Mouse (Mus musculus) embryonic facial prominence, embryonic 12.5 days (tissue): Measurements from ENCODE around the gene Nfkbia. TPM values are rescaled to one million over a fixed set of nuclear protein-coding genes. Genes with fewer than 3 reads are reported as not detected.
A peak's percentile ranks its signal among the peaks of the same experiment; 100 is the strongest.

ENCODE experiments used
- ATAC-seq: fragments of 200-750 bp; cut with Nextera tagmentation; 2 replicates; pipeline ENCODE4 v1.8.0; 2017; ENCODE audit not compliant: insufficient number of reproducible peaks, insufficient read depth, low FRiP score, low TSS enrichment
- H3K27ac ChIP-seq: fragments of 300-500 bp; sonication (generic); 2 replicates; pipeline ENCODE4 v1.5.1; 2016; ENCODE audit warnings: mild to moderate bottlenecking
- H3K27me3 ChIP-seq: fragments of 300-500 bp; sonication (generic); 2 replicates; pipeline ENCODE4 v1.6.1; 2016; ENCODE audit warnings: mild to moderate bottlenecking, moderate library complexity
- H3K36me3 ChIP-seq: fragments of 300-500 bp; sonication (generic); 2 replicates; pipeline ENCODE4 v1.6.1; 2016; ENCODE audit warnings: mild to moderate bottlenecking
- H3K4me1 ChIP-seq: fragments of 300-500 bp; sonication (generic); 2 replicates; pipeline ENCODE4 v1.6.1; 2016
- H3K4me2 ChIP-seq: fragments of 300-500 bp; sonication (generic); replicated peaks from 2 replicates; pipeline ENCODE4 v1.6.1; 2016; ENCODE audit warnings: mild to moderate bottlenecking, moderate library complexity
- H3K4me3 ChIP-seq: fragments of 300-500 bp; sonication (generic); 2 replicates; pipeline ENCODE4 v1.5.1; 2016; ENCODE audit warnings: mild to moderate bottlenecking
- H3K9ac ChIP-seq: fragments of 300-500 bp; sonication (generic); 2 replicates; pipeline ENCODE4 v1.6.1; 2016; ENCODE audit warnings: mild to moderate bottlenecking, moderate library complexity
- H3K9me3 ChIP-seq: fragments of 300-500 bp; sonication (generic); 2 replicates; pipeline ENCODE4 v1.6.1; 2016; ENCODE audit warnings: mild to moderate bottlenecking, moderate library complexity
- WGBS: fragments of 180-500 bp; shearing (Covaris S2); methylation state at CpG from one replicate; pipeline ENCODE4 v1.1.7; 2016; 5-methylcytosine and 5-hydroxymethylcytosine counted together
- polyA plus RNA-seq: library from polyadenylated mRNA; unstranded; fragments of >200 nt; fragmentation: Nextera tagmentation; extraction: Ambion mirVana; gene quantifications from 2 replicates; pipeline ENCODE4 v1.2.1, GENCODE M21; 2016

Nfkbia gene
- polyA plus RNA-seq, 1 experiment from 2014 or later, result 78.3 TPM

DNA sequence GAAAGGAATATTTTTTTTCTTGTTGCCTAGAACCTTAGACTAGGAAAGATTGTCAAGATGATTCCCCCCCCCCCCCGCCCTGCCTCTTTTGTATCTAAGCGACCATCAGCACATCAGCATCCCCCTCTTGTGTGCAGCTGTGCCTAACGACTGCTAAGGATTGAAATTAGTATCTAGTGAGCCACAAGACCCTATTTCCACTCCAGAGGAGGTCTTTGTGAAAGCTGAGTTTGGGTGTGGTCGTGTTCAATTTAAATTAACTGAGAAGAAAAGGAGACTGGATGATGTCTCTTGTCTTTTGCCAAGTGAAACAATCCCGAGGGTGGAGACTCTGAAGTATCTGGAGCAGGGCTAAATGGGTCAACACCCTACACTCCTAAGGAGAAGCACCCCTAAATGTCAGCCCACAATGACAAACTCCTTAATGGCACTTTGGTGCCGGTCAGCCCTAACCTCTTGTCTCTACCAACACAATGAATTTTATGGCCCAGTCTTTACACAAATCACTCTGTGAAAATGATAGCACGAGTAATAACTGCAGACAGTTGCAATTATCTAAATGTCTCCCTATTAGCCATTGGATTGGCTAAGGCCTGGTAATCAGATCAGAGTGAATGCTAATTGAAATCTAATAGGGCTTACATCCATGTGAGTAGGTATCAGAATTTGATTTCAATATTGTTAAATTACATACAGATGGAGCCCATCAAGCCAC lies 13.0 kb upstream of the Nfkbia start:
- no peak overlapping the region for H3K9ac ChIP-seq
- H3K4me1 ChIP-seq, result no peaks in the 10 kb centered on the region
- H3K4me3 ChIP-seq, result no peak overlapping the region
- H3K4me2 ChIP-seq, result no peak overlapping the region
- H3K27ac ChIP-seq, result no peak overlapping the region
- H3K9me3 ChIP-seq, result no peaks in the 10 kb centered on the region
- WGBS, result 57% methylated on average over 7 of the region's 7 CpGs
- no peaks in the 10 kb centered on the region for H3K36me3 ChIP-seq
- H3K27me3 ChIP-seq, result no peaks in the 10 kb centered on the region
- no peak for ATAC-seq

DNA sequence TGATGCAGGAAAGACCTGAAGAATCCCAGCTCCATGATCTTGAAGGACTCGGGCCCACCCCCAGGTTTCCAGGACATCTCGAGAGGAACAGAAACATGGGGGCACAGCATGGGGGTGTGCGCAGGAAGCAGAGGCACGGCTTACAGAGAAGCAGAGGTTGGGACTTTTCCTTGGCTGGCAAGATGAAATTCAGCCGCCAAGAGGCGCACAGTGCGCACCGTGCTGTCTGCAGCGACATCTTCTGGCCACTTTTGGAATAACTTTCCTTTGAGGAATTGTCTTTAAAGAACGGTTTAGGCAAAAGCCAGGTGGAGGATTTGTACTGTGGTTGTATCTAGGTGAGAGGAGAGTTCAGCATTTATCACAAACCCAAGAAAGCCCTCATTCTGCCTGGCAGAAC lies 6.6 kb upstream of the Nfkbia start:
- Histone ChIP-seq H3K9me3 (no peaks in the 10 kb centered on the region), H3K4me3 (no peak overlapping the region), H3K9ac (no peak overlapping the region), H3K4me2 (peak overlapping the region; percentile 32), H3K27ac (no peak overlapping the region), H3K36me3 (no peaks in the 10 kb centered on the region), H3K27me3 (no peaks in the 10 kb centered on the region), H3K4me1 (no peaks in the 10 kb centered on the region)
- under 1% methylated on average over 10 of the region's 10 CpGs for WGBS
- no peak for ATAC-seq

DNA sequence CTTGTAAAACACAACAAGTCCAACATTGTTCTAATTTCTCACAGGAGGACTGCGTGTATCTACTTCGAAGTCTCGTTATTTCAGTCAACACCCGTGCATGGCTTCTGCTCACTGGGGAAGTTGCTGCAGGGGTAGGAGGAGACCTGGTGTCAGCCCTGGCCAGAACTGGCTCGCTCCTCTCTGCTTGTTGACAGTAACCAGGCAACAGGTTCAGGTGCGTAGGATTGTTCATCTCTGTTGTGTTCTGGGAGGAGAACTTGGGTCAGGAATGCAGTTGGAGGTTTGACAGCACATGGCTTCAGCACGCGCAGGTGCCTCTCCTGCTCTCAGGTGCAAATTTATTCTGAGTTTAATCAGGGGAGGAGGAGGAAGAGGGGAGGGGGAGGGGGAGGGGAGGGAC lies 5.3 kb upstream of the Nfkbia start:
- whole genome bisulfite sequencing, result 43% methylated on average over 8 of the region's 8 CpGs
- no peaks in the 10 kb centered on the region for H3K27me3 ChIP-seq
- H3K4me1 ChIP-seq, result peaks cover 8% of the 10 kb centered on the region; the same call in 1 of the 2 replicates
- no peak overlapping the region for H3K4me2 ChIP-seq
- H3K9ac ChIP-seq, result no peak overlapping the region
- H3K27ac ChIP-seq, result no peak overlapping the region
- no peaks in the 10 kb centered on the region for H3K9me3 ChIP-seq
- H3K4me3 ChIP-seq, result no peak overlapping the region
- H3K36me3 ChIP-seq, result no peaks in the 10 kb centered on the region
- ATAC-seq, result no peak

GRCm38 (mm10) chr12:55495902-55496605 lies 3.6 kb upstream of the Nfkbia start:
- Histone ChIP-seq H3K9ac (no peak overlapping the region), H3K27ac (no peak overlapping the region), H3K4me1 (peaks cover 11% of the 10 kb centered on the region), H3K27me3 (no peaks in the 10 kb centered on the region), H3K9me3 (no peaks in the 10 kb centered on the region), H3K36me3 (0 out of 2 replicates have a peak, but pooled peaks cover under 1% of the 10 kb centered on the region), H3K4me2 (no peak overlapping the region), H3K4me3 (no peak overlapping the region)
- 64% methylated on average over 5 of the region's 5 CpGs for WGBS
- no peak for ATAC-seq

- H3K36me3 ChIP-seq, result peaks cover 8% of the 10 kb centered on the region
- no peak for ATAC-seq
- H3K27me3 ChIP-seq, result no peaks in the 10 kb centered on the region
- H3K9ac ChIP-seq, result no peak overlapping the region
- 34% methylated on average over 9 of the region's 9 CpGs for WGBS
- H3K27ac ChIP-seq, result no peak overlapping the region
- H3K4me2 ChIP-seq, result no peak overlapping the region
- no peak overlapping the region for H3K4me3 ChIP-seq
- H3K4me1 ChIP-seq, result peaks cover 19% of the 10 kb centered on the region
- H3K9me3 ChIP-seq, result no peaks in the 10 kb centered on the region
Observed at GRCm38 (mm10) chr12:55495114-55495901, 2.9 kb upstream of the Nfkbia start.

- no peak for ATAC-seq
Observed at GRCm38 (mm10) chr12:55493381-55493780, 934 bp upstream of the Nfkbia start.

DNA sequence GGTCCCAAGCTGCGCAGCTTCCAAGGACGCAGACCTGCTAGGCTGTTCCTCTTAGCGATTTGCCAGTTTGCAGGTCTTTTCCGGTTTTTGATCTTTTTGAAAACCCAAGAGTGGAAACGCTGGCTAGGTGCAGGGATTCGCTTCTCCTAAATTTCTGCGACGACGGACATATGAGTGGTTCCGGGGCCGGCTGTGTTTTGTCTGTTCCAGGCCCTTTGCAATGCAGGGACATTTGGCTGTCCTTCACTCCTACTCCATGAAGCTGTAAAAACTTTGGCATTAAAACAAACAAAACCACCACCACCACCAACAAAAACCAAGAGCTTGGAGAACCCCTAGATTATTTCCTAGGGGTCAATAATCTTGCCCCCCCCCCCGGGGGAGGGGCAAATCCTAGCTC lies 494 bp upstream of the Nfkbia start:
- H3K27me3 ChIP-seq, result no peaks in the 10 kb centered on the region
- H3K4me3 ChIP-seq, result peak overlapping the region; percentile 62
- peak overlapping the region; percentile 99 for H3K27ac ChIP-seq
- peak overlapping the region; percentile 67 for H3K4me2 ChIP-seq
- peaks cover 21% of the 10 kb centered on the region for H3K4me1 ChIP-seq
- 1% methylated on average over 12 of the region's 12 CpGs for whole genome bisulfite sequencing
- H3K9me3 ChIP-seq, result no peaks in the 10 kb centered on the region
- H3K9ac ChIP-seq, result peak overlapping the region; percentile 79
- ATAC-seq, result no peak
- peaks cover 27% of the 10 kb centered on the region for H3K36me3 ChIP-seq

More at GRCm38 (mm10) chr12:55493381-55493780, 934 bp upstream of the Nfkbia start:
- Histone ChIP-seq H3K9me3 (no peaks in the 10 kb centered on the region), H3K9ac (no peak overlapping the region), H3K4me3 (peak overlapping the region; percentile 62; the same call in 1 of the 2 replicates), H3K27ac (peak overlapping the region; percentile 99), H3K36me3 (peaks cover 23% of the 10 kb centered on the region), H3K27me3 (no peaks in the 10 kb centered on the region), H3K4me2 (peak overlapping the region; percentile 67), H3K4me1 (peaks cover 21% of the 10 kb centered on the region)
- 21% methylated on average over 8 of the region's 8 CpGs for WGBS

DNA sequence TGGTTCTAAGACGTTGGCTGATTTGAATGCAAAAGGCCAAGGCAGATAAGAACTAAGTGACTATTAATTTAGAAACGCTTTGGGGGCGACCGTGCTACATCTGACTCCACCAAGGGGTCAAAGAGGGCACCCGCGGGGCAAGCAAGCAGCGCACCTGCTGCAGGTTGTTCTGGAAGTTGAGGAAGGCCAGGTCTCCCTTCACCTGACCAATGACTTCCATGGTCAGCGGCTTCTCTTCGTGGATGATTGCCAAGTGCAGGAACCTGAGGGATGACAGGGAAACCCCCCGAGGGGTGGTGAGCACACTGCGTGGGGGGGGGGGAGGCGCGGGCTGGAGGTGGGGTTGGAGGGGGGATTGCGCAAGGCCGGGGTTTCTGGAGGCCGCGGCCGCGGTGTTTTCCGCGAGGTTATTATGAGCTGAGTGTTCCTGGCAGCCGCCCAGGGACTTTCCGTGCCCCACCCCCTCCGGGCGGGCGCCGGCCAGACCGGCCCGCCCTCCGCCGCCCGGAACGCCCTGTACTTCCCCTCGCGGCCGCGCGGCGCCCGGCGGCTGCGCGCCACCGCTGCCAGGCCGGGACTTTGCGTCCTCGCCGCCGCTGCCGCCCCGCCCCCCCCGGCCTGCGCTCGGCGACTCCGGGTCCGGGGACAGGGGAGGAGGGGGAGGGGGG lies 797 bp downstream of the Nfkbia start:
- H3K36me3 ChIP-seq, result peaks cover 38% of the 10 kb centered on the region
- 2% methylated on average over 40 of the region's 57 CpGs for WGBS

GRCm38 (mm10) chr12:55490722-55491449 lies 1.6 kb downstream of the Nfkbia start:
- H3K36me3 ChIP-seq, result peaks cover 39% of the 10 kb centered on the region
- WGBS, result 79% methylated on average over 13 of the region's 13 CpGs
- peak overlapping the region; percentile 79; the same call in 1 of the 2 replicates for H3K9ac ChIP-seq
- no peaks in the 10 kb centered on the region for H3K27me3 ChIP-seq
- H3K4me3 ChIP-seq, result peak overlapping the region; percentile 62
- no peak for ATAC-seq
- H3K4me2 ChIP-seq, result peak overlapping the region; percentile 67
- no peaks in the 10 kb centered on the region for H3K9me3 ChIP-seq
- peak overlapping the region; percentile 99 for H3K27ac ChIP-seq
- H3K4me1 ChIP-seq, result peaks cover 21% of the 10 kb centered on the region

More for the DNA sequence above, 797 bp downstream of the Nfkbia start:
- H3K27ac ChIP-seq, result peak overlapping the region; percentile 99
- H3K9ac ChIP-seq, result peak overlapping the region; percentile 79
- H3K4me2 ChIP-seq, result peak overlapping the region; percentile 67
- ATAC-seq, result peak; percentile 84
- H3K4me1 ChIP-seq, result peaks cover 21% of the 10 kb centered on the region
- no peaks in the 10 kb centered on the region for H3K27me3 ChIP-seq
- H3K9me3 ChIP-seq, result no peaks in the 10 kb centered on the region
- H3K4me3 ChIP-seq, result peak overlapping the region; percentile 62

DNA sequence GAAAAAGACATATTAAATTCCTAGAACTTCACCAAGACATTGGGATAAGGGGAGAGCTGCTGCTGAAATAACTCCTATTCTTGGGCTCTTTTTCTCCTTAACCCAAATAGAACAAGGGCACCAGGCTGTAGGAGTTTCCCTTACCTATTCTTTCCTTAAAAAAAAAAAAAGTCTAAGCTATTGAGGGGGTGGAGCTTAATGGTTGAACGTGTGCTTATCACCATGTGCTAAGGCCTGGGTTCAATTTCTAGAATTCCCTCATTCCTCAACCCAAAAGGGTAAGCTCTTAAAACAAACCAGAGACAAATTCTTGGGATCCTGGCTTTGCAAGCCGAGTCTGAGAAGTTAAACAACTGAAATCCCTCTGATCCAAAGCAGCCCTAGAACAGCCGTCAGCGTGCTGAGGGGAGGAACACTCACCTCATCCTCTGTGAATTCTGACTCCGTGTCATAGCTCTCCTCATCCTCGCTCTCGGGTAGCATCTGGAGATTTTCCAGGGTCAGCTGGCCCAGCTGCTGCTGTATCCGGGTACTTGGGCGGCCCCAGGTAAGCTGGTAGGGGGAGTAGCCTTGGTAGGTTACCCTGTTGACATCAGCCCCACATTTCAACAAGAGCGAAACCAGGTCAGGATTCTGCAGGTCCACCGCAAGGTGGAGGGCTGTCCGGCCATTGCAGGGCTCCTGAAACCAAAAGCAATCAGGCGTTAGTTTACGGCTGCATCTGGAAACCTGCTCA lies 2.3 kb downstream of the Nfkbia start:
- no peaks in the 10 kb centered on the region for H3K9me3 ChIP-seq
- no peak for ATAC-seq
- peaks cover 39% of the 10 kb centered on the region for H3K36me3 ChIP-seq
- 0 out of 2 replicates have a peak overlapping the region, but pooled peaks have one; percentile 62 for H3K4me3 ChIP-seq
- no peaks in the 10 kb centered on the region for H3K27me3 ChIP-seq
- H3K27ac ChIP-seq, result 0 out of 2 replicates have a peak overlapping the region, but pooled peaks have one; percentile 24
- peak overlapping the region; percentile 67; the same call in 1 of the 2 replicates for H3K4me2 ChIP-seq
- no peak overlapping the region for H3K9ac ChIP-seq
- WGBS, result 75% methylated on average over 14 of the region's 14 CpGs
- H3K4me1 ChIP-seq, result peaks cover 21% of the 10 kb centered on the region
